Mouse (Mus musculus) forebrain, embryonic 15.5 days (tissue): Measurements from ENCODE around the gene Bcl2a1a. TPM values are rescaled to one million over a fixed set of nuclear protein-coding genes. Genes with fewer than 3 reads are reported as not detected.
"Not testable (repeated sequence)": the region's sequence is repeated elsewhere in the genome, so short reads cannot be mapped to it uniquely, and the experiment has no call there.

ENCODE experiments used
- ATAC-seq: fragments of 200-750 bp; cut with Nextera tagmentation; replicated peaks from 2 replicates; pipeline ENCODE4 v1.8.0; 2017; ENCODE audit warnings: mild to moderate bottlenecking, moderate TSS enrichment, moderate library complexity
- H3K27ac ChIP-seq: fragments of 300-500 bp; sonication (generic); replicated peaks from 2 replicates; pipeline ENCODE4 v1.5.1; 2015; ENCODE audit warnings: mild to moderate bottlenecking, inconsistent platforms
- H3K27me3 ChIP-seq: fragments of 300-500 bp; sonication (generic); 2 replicates; pipeline ENCODE4 v1.6.1; 2015; ENCODE audit warnings: inconsistent platforms
- H3K36me3 ChIP-seq: fragments of 300-500 bp; sonication (generic); 2 replicates; pipeline ENCODE4 v1.6.1; 2015; ENCODE audit warnings: mild to moderate bottlenecking, inconsistent platforms
- H3K4me1 ChIP-seq: fragments of 300-500 bp; sonication (generic); 2 replicates; pipeline ENCODE4 v1.6.1; 2015; ENCODE audit warnings: inconsistent platforms
- H3K4me2 ChIP-seq: fragments of 300-500 bp; sonication (generic); replicated peaks from 2 replicates; pipeline ENCODE4 v1.6.1; 2015; ENCODE audit warnings: mild to moderate bottlenecking, inconsistent platforms
- H3K4me3 ChIP-seq: fragments of 300-500 bp; sonication (generic); 2 replicates; pipeline ENCODE4 v1.5.1; 2015; ENCODE audit warnings: mild to moderate bottlenecking, inconsistent platforms
- H3K9ac ChIP-seq: fragments of 300-500 bp; sonication (generic); replicated peaks from 2 replicates; pipeline ENCODE4 v1.6.1; 2015; ENCODE audit warnings: mild to moderate bottlenecking, inconsistent platforms
- H3K9me3 ChIP-seq: fragments of 300-500 bp; sonication (generic); 2 replicates; pipeline ENCODE4 v1.6.1; 2016; ENCODE audit warnings: inconsistent platforms
- polyA plus RNA-seq: library from polyadenylated mRNA; unstranded; fragments of >200 nt; fragmentation: Nextera tagmentation; extraction: Ambion mirVana; gene quantifications from 2 replicates; pipeline ENCODE4 v1.2.1, GENCODE M21; 2015

Bcl2a1a gene
- polyA plus RNA-seq, 1 experiment from 2014 or later: not detected

- not testable (repeated sequence) for ATAC-seq, H3K27me3 ChIP-seq, H3K4me2 ChIP-seq, H3K4me3 ChIP-seq, H3K4me1 ChIP-seq, H3K9me3 ChIP-seq, H3K27ac ChIP-seq, H3K36me3 ChIP-seq, H3K9ac ChIP-seq
Observed at GRCm38 (mm10) chr9:89001541-89001940, 44.8 kb downstream of the Bcl2a1a start.

Other genes starting within 250 kb of the Bcl2a1a start
- gene Mthfsl, start 236.6 kb upstream of the Bcl2a1a start, polyA plus RNA-seq: 31.4 and 34.9 TPM in 2 replicates
- gene Bcl2a1d, start 225.0 kb upstream of the Bcl2a1a start, polyA plus RNA-seq: not detected in 2 replicates
- 0.10 TPM in 1 of 2 replicates, not detected in the other for gene Trim43c, start 117.7 kb upstream of the Bcl2a1a start, polyA plus RNA-seq
- gene Trim43b, start 135.9 kb downstream of the Bcl2a1a start, polyA plus RNA-seq: not detected in 2 replicates
- 0.47 and 1.3 TPM in 2 replicates for gene Bcl2a1b, start 242.3 kb downstream of the Bcl2a1a start, polyA plus RNA-seq
- 0.36 and 0.65 TPM in 2 replicates for gene Gm29094, start 242.5 kb downstream of the Bcl2a1a start, polyA plus RNA-seq